25 mouse cellular contexts compared by ENCODE assay signal in the genomic region with DNA sequence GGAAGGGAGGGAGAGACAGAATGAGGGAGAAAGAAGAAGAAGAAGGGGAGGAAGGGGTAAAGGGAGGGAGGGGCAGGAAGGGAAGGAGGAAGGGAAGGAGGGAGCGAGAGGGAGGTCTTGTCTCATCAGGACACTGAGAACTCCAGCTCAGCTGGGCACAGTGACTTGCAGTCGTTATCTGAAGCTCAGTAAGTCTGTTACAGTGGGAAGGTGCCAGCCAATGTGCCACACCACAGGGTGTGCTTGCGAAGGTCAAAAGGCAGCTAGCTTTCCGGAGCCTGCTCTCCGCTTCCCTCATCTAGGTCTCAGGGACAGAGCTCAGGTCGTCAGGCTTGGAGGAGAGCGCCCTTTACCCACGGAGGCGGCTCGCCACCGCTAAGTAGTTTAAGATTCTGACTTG.
DNase-seq lines count a peak whose midpoint lies in the region; ATAC-seq and TF ChIP-seq lines count a peak whose summit lies in the region.
"Had no signal": no experiment of that assay in that cellular context is flagged by ENCODE, and none has a peak within 500 bp of the region (broad histone marks: within the 10 kb centered on the region; RNA-seq: fewer than 3 reads in every experiment).

No protein-coding gene starts in this region.

- no peaks in the 10 kb centered on the region for H3K9me3 ChIP-seq in liver, embryonic 12.5 days (replicated peaks)
- H3K9me3 ChIP-seq: embryonic facial prominence, embryonic 13.5 days; heart, embryonic 15.5 days; liver, embryonic 13.5 days; midbrain, embryonic 13.5 days had no signal

- H3K4me2 ChIP-seq in liver, embryonic 12.5 days: no peak overlapping the region
- H3K4me2 ChIP-seq: embryonic facial prominence, embryonic 13.5 days; heart, embryonic 15.5 days; liver, embryonic 13.5 days; lung, embryonic 14.5 days; midbrain, embryonic 13.5 days had no signal

- no peaks in the 10 kb centered on the region for H3K79me2 ChIP-seq in liver, adult 2 months (ENCODE audit: control insufficient read depth, insufficient read depth, low read length)

- no peaks in the 10 kb centered on the region for H3K27me3 ChIP-seq in liver, adult 2 months (ENCODE audit: control insufficient read depth, insufficient read depth, low read length)
- H3K27me3 ChIP-seq in liver, embryonic 12.5 days (replicated peaks): peaks cover 17% of the 10 kb centered on the region
- H3K27me3 ChIP-seq in small intestine, adult 2 months (ENCODE audit: control insufficient read depth, insufficient read depth, low read length): no peaks in the 10 kb centered on the region
- H3K27me3 ChIP-seq: embryonic facial prominence, embryonic 13.5 days; heart, embryonic 15.5 days; midbrain, embryonic 13.5 days; Patski had no signal

- H3K4me3 ChIP-seq in liver, adult 2 months (ENCODE audit: insufficient read depth, low read depth, low read length): no peak overlapping the region
- no peak overlapping the region for H3K4me3 ChIP-seq in liver, embryonic 12.5 days
- H3K4me3 ChIP-seq in small intestine, adult 2 months (ENCODE audit: low read depth, low read length): no peak overlapping the region
- H3K4me3 ChIP-seq: embryonic facial prominence, embryonic 13.5 days; heart, embryonic 15.5 days; liver, embryonic 13.5 days; midbrain, embryonic 13.5 days; myocyte had no signal

- intact Hi-C loops in heart, postnatal 25 days (cut with DNase I): no loop called here
- intact Hi-C loops in heart, postnatal 14 days (cut with DNase I): loop anchor here (5.0 kb wide), 1 partner anchor 99 kb away; no protein-coding TSS in a partner anchor

- no peaks in the 10 kb centered on the region for H3K36me3 ChIP-seq in liver, adult 2 months (ENCODE audit: control insufficient read depth, insufficient read depth, low read length)
- H3K36me3 ChIP-seq in liver, embryonic 12.5 days: no peaks in the 10 kb centered on the region
- no peaks in the 10 kb centered on the region for H3K36me3 ChIP-seq in small intestine, adult 2 months (ENCODE audit: control insufficient read depth, insufficient read depth, low read length)
- H3K36me3 ChIP-seq: embryonic facial prominence, embryonic 13.5 days; heart, embryonic 15.5 days; liver, embryonic 13.5 days; midbrain, embryonic 13.5 days had no signal

- DNase-seq in heart, adult 11 months: peak; percentile 96
- DNase-seq in heart, postnatal 25 days (ENCODE audit: low spot score): no peak
- peak; percentile 81 for DNase-seq in liver, adult 2 months (ENCODE audit: extremely low read depth, low read depth, low spot score)
- DNase-seq in heart, postnatal 14 days: peak; percentile 26 to 50
- DNase-seq in embryo, embryonic 10 days (ENCODE audit: low spot score): no peak
- DNase-seq in urinary bladder, adult 2 months (ENCODE audit: low spot score): no peak
- DNase-seq: adrenal gland, postnatal 10 days; cerebellum, postnatal 10 days; gastrocnemius, postnatal 25 days; kidney, adult 2 months; kidney, postnatal 14 days; liver, embryonic 13.5 days; lung, embryonic 14.5 days; right cerebral cortex, adult 18-20 months had no signal

- H3K4me1 ChIP-seq in liver, adult 2 months (ENCODE audit: control insufficient read depth, insufficient read depth, low read length): peaks cover 16% of the 10 kb centered on the region
- H3K4me1 ChIP-seq in liver, embryonic 12.5 days: peaks cover 9% of the 10 kb centered on the region; the same call in 1 of the 2 replicates
- H3K4me1 ChIP-seq in small intestine, adult 2 months (ENCODE audit: control insufficient read depth, insufficient read depth, insufficient read length, low read length): peaks cover 31% of the 10 kb centered on the region
- H3K4me1 ChIP-seq: midbrain, embryonic 13.5 days had no signal

- no peak overlapping the region for H3K27ac ChIP-seq in liver, adult 2 months (replicated peaks; ENCODE audit: insufficient read depth, low read depth, low read length)
- H3K27ac ChIP-seq in liver, embryonic 12.5 days: no peak overlapping the region
- H3K27ac ChIP-seq in small intestine, adult 2 months (ENCODE audit: insufficient read depth, low read depth, low read length): peak overlapping the region; percentile 64; the same call in 1 of the 2 replicates
- H3K27ac ChIP-seq: embryonic facial prominence, embryonic 13.5 days; heart, embryonic 15.5 days; liver, embryonic 13.5 days; macrophage; midbrain, embryonic 13.5 days had no signal

- ATAC-seq in liver, embryonic 12.5 days: no peak
- ATAC-seq: activated CD4-positive, CD25-positive, alpha-beta regulatory T cell, adult 4 months; forebrain, embryonic 14.5 days; hindbrain, embryonic 16.5 days; Patski had no signal

- 44% methylated on average over 11 of the region's 11 CpGs for WGBS in liver, adult 2 months
- 24% methylated on average over 11 of the region's 11 CpGs for WGBS in liver, embryonic 12.5 days (ENCODE audit: insufficient replicate concordance)
- WGBS in small intestine, adult 2 months: 18% methylated on average over 11 of the region's 11 CpGs

- TF ChIP-seq CTCF in liver, adult 2 months (IDR thresholded peaks at IDR 0.05; ENCODE audit: low read depth, low read length): no peak
- TF ChIP-seq CTCF in small intestine, adult 2 months (IDR thresholded peaks at IDR 0.05; ENCODE audit: extremely low read depth, insufficient read length, insufficient replicate concordance, low read depth, low read length): no peak

- no peak overlapping the region for H3K9ac ChIP-seq in liver, adult 2 months (ENCODE audit: low read depth, low read length)
- no peak overlapping the region for H3K9ac ChIP-seq in liver, embryonic 12.5 days
- H3K9ac ChIP-seq: embryonic facial prominence, embryonic 13.5 days; heart, embryonic 15.5 days; liver, embryonic 13.5 days; lung, embryonic 14.5 days; midbrain, embryonic 13.5 days had no signal

- no peak for TF ChIP-seq POLR2A in liver, adult 2 months (IDR thresholded peaks at IDR 0.05; ENCODE audit: extremely low read depth, insufficient read depth, low read length)
- TF ChIP-seq POLR2A in small intestine, adult 2 months (IDR thresholded peaks at IDR 0.05; ENCODE audit: low read depth, low read length): no peak; the same call in 1 of the 2 replicates

Comparison
In these comparisons a context has a peak if more than half of its experiments do, and no peak if none do; other contexts are left out.
1. DNase-seq: peak in heart, adult 11 months (single experiment), liver, adult 2 months (single experiment) and heart, postnatal 14 days (2 of 2); none in heart, postnatal 25 days (single experiment), embryo, embryonic 10 days (single experiment) and urinary bladder, adult 2 months (single experiment).